Mouse (Mus musculus) urinary bladder, adult 2 months (tissue): Measurements from ENCODE around the gene Gm45618. TPM values are rescaled to one million over a fixed set of nuclear protein-coding genes. Genes with fewer than 3 reads are reported as not detected.
"Not testable (repeated sequence)": the region's sequence is repeated elsewhere in the genome, so short reads cannot be mapped to it uniquely, and the experiment has no call there.

Source experiments
- DNase-seq: peaks from one replicate; pipeline ENCODE4 v3.0.0; 2022; ENCODE audit warnings: low spot score
- polyA plus RNA-seq: library from polyadenylated mRNA; depleted of rRNA; stranded (reverse); fragments of >200 nt; gene quantifications from 2 replicates; pipeline ENCODE4 v1.2.3, GENCODE M21; 2012; rRNA removed

The Gm45618 gene
- not detected in 2 replicates for polyA plus RNA-seq

GRCm38 (mm10) chr7:142120629-142121028, at the start of gene Gm45618:
TSS of gene Gm45618 (minus strand) at chr7:142120729.
- not testable (repeated sequence) for DNase-seq

GRCm38 (mm10) chr7:142169836-142170235, 49.3 kb upstream of the Gm45618 start:
- DNase-seq = no peak

DNA sequence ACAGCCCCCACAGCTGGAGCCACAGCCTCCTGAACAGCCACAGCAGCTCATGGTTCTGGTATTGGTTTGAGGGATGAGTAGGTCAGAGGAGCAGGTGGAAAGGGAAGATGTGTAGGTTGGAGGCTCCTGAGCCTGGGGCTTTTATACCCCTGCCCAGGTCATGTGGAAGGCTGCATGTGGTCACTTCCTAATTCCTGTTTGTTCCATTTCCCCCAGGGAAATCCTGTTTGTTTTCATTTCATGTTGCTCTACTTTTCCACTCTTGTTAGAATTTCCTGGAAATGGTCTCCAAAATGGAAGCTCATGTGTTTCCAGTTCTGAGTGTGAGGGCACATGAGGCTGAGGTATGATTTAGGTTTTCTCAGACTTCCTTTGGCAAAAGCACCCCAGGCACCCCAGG, 45.1 kb upstream of the Gm45618 start, which contains the start of gene Gm4553:
Gene Gm4553 (minus strand): TSS at position 101 of the 400 bp plus-strand sequence.
- not testable (repeated sequence) for DNase-seq

GRCm38 (mm10) chr7:142159366-142159765, 38.8 kb upstream of the Gm45618 start:
- no peak for DNase-seq

DNA sequence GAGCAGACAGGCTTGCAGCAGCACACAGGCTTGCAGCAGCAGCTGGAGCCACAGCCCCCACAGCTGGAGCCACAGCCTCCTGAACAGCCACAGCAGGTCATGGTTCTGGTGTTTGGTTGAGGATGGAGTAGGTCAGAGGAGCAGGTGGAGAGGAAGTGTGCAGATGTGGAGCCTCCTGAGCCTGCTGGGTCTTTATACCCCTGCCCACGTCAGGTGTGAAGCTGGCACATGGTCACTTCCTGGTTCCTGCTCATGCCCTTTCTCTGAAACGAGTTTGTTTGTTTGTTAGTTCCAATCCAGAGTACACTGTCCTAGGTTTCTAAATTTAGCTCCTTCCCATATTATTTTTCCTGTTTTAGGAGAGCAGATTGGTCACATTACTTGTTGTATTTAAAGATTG, 36.5 kb upstream of the Gm45618 start, which contains the start of gene Gm29735:
Gene Gm29735 (minus strand): TSS at position 101 of the 400 bp plus-strand sequence.
- not testable (repeated sequence) for DNase-seq

GRCm38 (mm10) chr7:142155308-142155707, 34.8 kb upstream of the Gm45618 start:
- DNase-seq = no peak

- no peak for DNase-seq
Observed at GRCm38 (mm10) chr7:142152191-142152590, 31.7 kb upstream of the Gm45618 start.

- DNase-seq = no peak
Observed at GRCm38 (mm10) chr7:142148633-142149032, 28.1 kb upstream of the Gm45618 start.

- DNase-seq = no peak
Observed at GRCm38 (mm10) chr7:142146033-142146432, 25.5 kb upstream of the Gm45618 start.

DNA sequence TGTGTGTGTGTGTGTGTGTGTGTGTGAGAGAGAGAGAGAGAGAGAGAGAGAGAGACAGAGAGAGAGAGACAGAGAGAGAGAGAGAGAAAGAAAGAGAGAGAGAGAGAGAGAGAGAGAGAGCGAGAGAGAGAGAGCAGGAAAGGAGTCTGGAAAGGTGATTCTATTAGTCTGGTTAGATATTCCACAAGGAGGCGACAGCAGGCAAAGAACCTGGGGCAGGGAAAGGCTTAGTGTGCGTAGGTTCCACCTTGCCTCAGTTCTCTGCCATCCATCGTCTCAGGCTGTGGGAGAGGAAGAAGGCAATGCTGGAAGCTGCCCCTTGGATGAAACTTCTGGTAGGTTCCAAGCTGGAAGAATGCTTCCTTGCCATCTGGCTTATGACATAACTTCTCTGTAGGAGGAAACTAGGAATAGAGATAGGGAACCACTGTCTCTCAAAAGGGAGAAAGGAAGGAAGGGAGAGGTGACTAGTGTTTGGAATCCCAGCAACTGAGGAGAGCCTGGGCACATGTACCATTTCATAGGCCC, 24.9 kb upstream of the Gm45618 start:
- no peak for DNase-seq

DNA sequence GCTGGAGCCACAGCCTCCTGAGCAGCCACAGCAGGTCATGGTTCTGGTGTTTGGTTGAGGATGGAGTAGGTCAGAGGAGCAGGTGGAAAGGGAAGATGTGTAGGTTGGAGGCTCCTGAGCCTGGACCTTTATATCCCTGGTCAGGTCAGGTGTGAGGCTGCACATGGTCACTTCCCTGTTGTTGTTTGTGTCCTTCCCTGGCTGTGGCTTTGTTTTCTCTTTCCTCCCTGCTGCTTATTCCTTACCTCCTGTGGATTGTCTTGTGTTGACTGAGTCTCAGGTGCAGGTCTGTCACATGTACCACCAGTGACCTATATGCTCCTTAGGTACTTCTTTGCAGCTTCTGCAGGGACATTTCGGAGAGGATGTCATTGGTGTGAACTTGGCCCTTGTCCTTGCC, 24.0 kb upstream of the Gm45618 start, which contains the start of gene Gm45337:
Gene Gm45337 (minus strand): TSS at position 101 of the 400 bp plus-strand sequence.
- DNase-seq = no peak

GRCm38 (mm10) chr7:142143506-142144010, 23.0 kb upstream of the Gm45618 start:
- not testable (repeated sequence) for DNase-seq

DNA sequence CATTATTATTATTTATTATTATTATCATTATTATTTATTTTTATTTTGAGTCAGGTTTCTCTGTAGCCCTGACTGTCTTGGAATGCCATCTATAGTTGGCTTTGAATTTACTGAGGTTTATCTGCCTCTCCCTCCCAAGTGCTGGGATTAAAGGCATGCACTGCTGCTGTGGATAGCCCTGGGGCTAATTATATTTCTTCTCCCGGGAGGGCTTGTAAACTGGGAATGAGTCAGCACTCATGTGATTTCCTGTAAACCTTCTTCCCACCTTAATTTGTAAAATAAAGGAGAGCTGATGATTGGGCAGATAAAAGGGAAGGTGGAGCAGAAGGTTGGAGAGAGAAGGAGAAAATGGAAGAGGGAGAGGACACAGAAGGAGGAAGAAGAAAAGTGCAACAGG, 20.2 kb upstream of the Gm45618 start:
- DNase-seq = no peak

GRCm38 (mm10) chr7:142135934-142136333, 15.4 kb upstream of the Gm45618 start, which contains the start of gene Gm39115:
TSS of gene Gm39115 (minus strand) at chr7:142136034.
- DNase-seq = not testable (repeated sequence)

- no peak for DNase-seq
Observed at GRCm38 (mm10) chr7:142134206-142134995, 13.9 kb upstream of the Gm45618 start.

DNA sequence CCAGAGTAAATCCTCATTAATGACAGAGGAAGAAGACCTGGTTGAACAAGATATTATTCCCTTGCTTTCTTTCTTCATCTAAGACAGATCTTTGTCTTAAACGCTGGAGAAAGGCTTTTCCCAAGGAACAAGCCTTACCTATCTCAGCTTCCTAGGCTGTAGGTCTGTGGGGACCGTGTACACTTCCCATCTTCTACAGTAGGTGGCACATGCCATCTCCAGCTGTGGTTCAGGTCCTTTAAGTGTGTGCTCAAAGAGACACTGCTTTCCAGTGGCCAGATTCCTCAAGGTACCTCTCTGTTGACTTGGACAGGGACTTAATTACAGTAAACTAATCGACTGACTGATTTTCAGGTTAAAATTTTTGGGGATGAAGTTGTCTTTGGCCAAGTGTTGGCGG, 8.3 kb upstream of the Gm45618 start:
- no peak for DNase-seq

- no peak for DNase-seq
Observed at GRCm38 (mm10) chr7:142119632-142120031, 897 bp downstream of the Gm45618 start.

DNA sequence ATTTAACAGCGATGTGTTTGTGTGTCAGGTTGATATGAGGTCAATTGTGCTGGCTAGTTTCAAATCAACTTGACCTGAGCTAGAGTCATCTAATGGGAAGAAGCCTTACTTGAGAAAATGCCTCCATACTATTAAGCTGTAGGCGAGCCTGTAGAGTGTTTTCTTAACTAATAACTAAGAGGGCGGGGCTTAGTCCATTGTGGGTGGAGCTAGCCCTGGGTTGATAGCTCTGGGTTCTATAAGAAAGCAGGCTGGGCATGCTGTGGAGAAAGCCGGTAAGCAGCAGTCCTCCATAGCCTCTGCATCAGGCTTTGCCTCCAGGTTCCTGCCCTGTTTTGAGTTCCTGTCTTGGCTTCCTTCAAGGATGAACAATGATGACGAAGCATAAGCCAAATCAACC, 15.8 kb downstream of the Gm45618 start:
- DNase-seq = no peak

DNA sequence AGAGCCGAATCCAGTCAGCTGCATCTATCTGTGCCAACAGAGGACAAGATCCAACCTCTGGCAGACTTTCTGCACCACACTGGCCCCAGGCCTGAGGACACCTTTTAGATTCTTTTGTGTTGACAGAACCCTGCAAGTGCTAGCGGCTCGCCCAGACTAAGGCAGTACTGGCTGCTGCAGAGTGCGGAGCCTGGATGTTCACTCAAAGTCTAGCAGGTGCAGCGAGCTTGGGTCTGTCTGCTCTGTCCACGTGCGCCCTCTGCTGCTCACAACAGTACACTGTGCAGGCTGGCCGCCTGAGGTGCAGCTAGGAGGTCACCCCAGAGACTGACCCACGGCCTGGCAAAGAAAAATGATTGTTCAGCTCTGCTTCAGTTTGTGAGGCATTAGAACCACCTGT, 22.8 kb downstream of the Gm45618 start:
- DNase-seq = peak; percentile 55

DNA sequence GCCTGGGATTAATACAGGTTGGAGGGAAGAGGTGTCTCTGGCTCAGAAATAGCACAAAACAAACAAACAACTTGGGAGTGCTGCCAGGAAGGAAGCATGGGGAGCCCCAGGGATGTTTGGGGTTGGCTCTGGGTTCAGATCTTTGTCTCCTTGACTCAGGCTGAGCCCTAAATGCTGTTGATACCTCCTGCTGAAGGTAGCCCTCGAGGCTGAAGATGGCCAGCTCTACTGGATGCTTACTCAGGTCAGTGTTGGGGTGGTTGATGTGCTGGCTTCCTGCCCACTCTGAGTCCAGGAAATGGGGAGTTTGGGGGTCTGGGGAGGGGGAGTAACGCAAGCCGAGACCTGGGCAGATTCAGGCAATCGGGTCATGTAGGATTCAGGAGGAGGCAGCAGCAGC, 23.8 kb downstream of the Gm45618 start:
- DNase-seq = no peak

GRCm38 (mm10) chr7:142095183-142095931, 25.2 kb downstream of the Gm45618 start, which contains the start of gene Dusp8:
TSS of gene Dusp8 (minus strand) at chr7:142095843.
- DNase-seq = peak; percentile 82
